Mouse (Mus musculus) limb, embryonic 12.5 days (tissue): ENCODE results near the gene Zfp81. TPM values are rescaled to one million over a fixed set of nuclear protein-coding genes. Genes with fewer than 3 reads are reported as not detected.
"Not testable (repeated sequence)": the region's sequence is repeated elsewhere in the genome, so short reads cannot be mapped to it uniquely, and the experiment has no call there.

ENCODE experiments used
- ATAC-seq: fragments of 200-750 bp; cut with Nextera tagmentation; 2 replicates; pipeline ENCODE4 v1.8.0; 2017; ENCODE audit warnings: low read depth, moderate TSS enrichment; ENCODE audit not compliant: insufficient number of reproducible peaks, insufficient read depth, low FRiP score, low TSS enrichment
- H3K27ac ChIP-seq: fragments of 300-500 bp; sonication (generic); 2 replicates; pipeline ENCODE4 v1.5.1; 2016; ENCODE audit warnings: mild to moderate bottlenecking, moderate library complexity
- H3K27me3 ChIP-seq: fragments of 300-500 bp; sonication (generic); 2 replicates; pipeline ENCODE4 v1.6.1; 2016; ENCODE audit warnings: mild to moderate bottlenecking, moderate library complexity
- H3K36me3 ChIP-seq: fragments of 300-500 bp; sonication (generic); 2 replicates; pipeline ENCODE4 v1.6.1; 2016; ENCODE audit warnings: mild to moderate bottlenecking, moderate library complexity
- H3K4me1 ChIP-seq: fragments of 300-500 bp; sonication (generic); replicated peaks from 2 replicates; pipeline ENCODE4 v1.6.1; 2016
- H3K4me2 ChIP-seq: fragments of 300-500 bp; sonication (generic); 2 replicates; pipeline ENCODE4 v1.6.1; 2016; ENCODE audit warnings: mild to moderate bottlenecking, moderate library complexity
- H3K4me3 ChIP-seq: fragments of 300-500 bp; sonication (generic); replicated peaks from 2 replicates; pipeline ENCODE4 v1.5.1; 2016; ENCODE audit warnings: mild to moderate bottlenecking
- H3K9ac ChIP-seq: fragments of 300-500 bp; sonication (generic); replicated peaks from 2 replicates; pipeline ENCODE4 v1.6.1; 2016; ENCODE audit warnings: mild to moderate bottlenecking, moderate library complexity
- H3K9me3 ChIP-seq: fragments of 300-500 bp; sonication (generic); 2 replicates; pipeline ENCODE4 v1.6.1; 2016; ENCODE audit warnings: mild to moderate bottlenecking, moderate library complexity
- WGBS: fragments of 180-500 bp; shearing (Covaris S2); methylation state at CpG from one replicate; pipeline ENCODE4 v1.1.7; 2016; 5-methylcytosine and 5-hydroxymethylcytosine counted together
- polyA plus RNA-seq: library from polyadenylated mRNA; unstranded; fragments of >200 nt; fragmentation: Nextera tagmentation; extraction: Ambion mirVana; gene quantifications from 2 replicates; pipeline ENCODE4 v1.2.1, GENCODE M21; 2016

Zfp81 gene
- 11.4 and 13.2 TPM in 2 replicates for polyA plus RNA-seq

GRCm38 (mm10) chr17:33358411-33359384 lies at the start of gene Zfp81:
Gene Zfp81 (minus strand): TSS chr17:33358878.
- Histone ChIP-seq H3K27ac (peak within 1 kb of the TSS; percentile 82), H3K4me2 (peak within 1 kb of the TSS; percentile 73), H3K9me3 (0 out of 2 replicates have a peak, but pooled peaks cover 5% of the 10 kb centered on the region), H3K36me3 (no peaks in the 10 kb centered on the region), H3K9ac (peak within 1 kb of the TSS; percentile 90), H3K27me3 (no peaks in the 10 kb centered on the region), H3K4me3 (peak within 1 kb of the TSS; percentile 91), H3K4me1 (peaks cover 2% of the 10 kb centered on the region; the same call in 1 of the 2 replicates)
- peak; percentile 100 for ATAC-seq
- WGBS: 4% methylated on average over 47 of the region's 47 CpGs

GRCm38 (mm10) chr17:33394182-33395034 lies 35.7 kb upstream of the Zfp81 start, which contains the start of gene Zfp101:
Gene Zfp101 (minus strand): TSS chr17:33394641.
- Histone ChIP-seq H3K36me3 (no peaks in the 10 kb centered on the region), H3K4me3 (peak within 1 kb of the TSS; percentile 89), H3K9me3 (peaks cover 3% of the 10 kb centered on the region; the same call in 1 of the 2 replicates), H3K4me1 (peaks cover 7% of the 10 kb centered on the region; the same call in 1 of the 2 replicates), H3K27me3 (no peaks in the 10 kb centered on the region), H3K9ac (peak within 1 kb of the TSS; percentile 74), H3K27ac (peak within 1 kb of the TSS; percentile 69), H3K4me2 (peak within 1 kb of the TSS; percentile 58)
- WGBS: under 1% methylated on average over 44 of the region's 44 CpGs
- peak; percentile 96 for ATAC-seq

GRCm38 (mm10) chr17:33392271-33392670 lies 33.6 kb upstream of the Zfp81 start:
- Histone ChIP-seq H3K4me1 (peaks cover 7% of the 10 kb centered on the region; the same call in 1 of the 2 replicates), H3K4me2 (no peak overlapping the region), H3K9me3 (peaks cover 3% of the 10 kb centered on the region; the same call in 1 of the 2 replicates), H3K27ac (no peak overlapping the region), H3K4me3 (no peak overlapping the region), H3K36me3 (no peaks in the 10 kb centered on the region), H3K27me3 (no peaks in the 10 kb centered on the region), H3K9ac (no peak overlapping the region)
- 94% methylated on average over 5 of the region's 5 CpGs for WGBS
- no peak for ATAC-seq

GRCm38 (mm10) chr17:33385705-33386104 lies 27.0 kb upstream of the Zfp81 start:
- Histone ChIP-seq H3K4me1 (no peaks in the 10 kb centered on the region), H3K27me3 (no peaks in the 10 kb centered on the region), H3K4me3 (no peak overlapping the region), H3K4me2 (no peak overlapping the region), H3K36me3 (peaks cover 50% of the 10 kb centered on the region), H3K27ac (no peak overlapping the region), H3K9ac (no peak overlapping the region), H3K9me3 (no peaks in the 10 kb centered on the region)
- ATAC-seq: no peak

GRCm38 (mm10) chr17:33372795-33373194 lies 14.1 kb upstream of the Zfp81 start:
- ATAC-seq: no peak
- 90% methylated on average over 3 of the region's 3 CpGs for WGBS
- Histone ChIP-seq H3K4me2 (no peak overlapping the region), H3K27me3 (no peaks in the 10 kb centered on the region), H3K4me3 (no peak overlapping the region), H3K4me1 (no peaks in the 10 kb centered on the region), H3K36me3 (peaks cover 6% of the 10 kb centered on the region; the same call in 1 of the 2 replicates), H3K9ac (no peak overlapping the region), H3K9me3 (no peaks in the 10 kb centered on the region), H3K27ac (no peak overlapping the region)

GRCm38 (mm10) chr17:33352981-33353380 lies 5.7 kb downstream of the Zfp81 start:
- no peak for ATAC-seq
- Histone ChIP-seq H3K27ac (no peak overlapping the region), H3K9ac (no peak overlapping the region), H3K4me1 (peaks cover 2% of the 10 kb centered on the region; the same call in 1 of the 2 replicates), H3K27me3 (no peaks in the 10 kb centered on the region), H3K9me3 (peaks cover 41% of the 10 kb centered on the region), H3K4me2 (no peak overlapping the region), H3K4me3 (no peak overlapping the region), H3K36me3 (no peaks in the 10 kb centered on the region)
- 93% methylated on average over 1 of the region's 1 CpGs for WGBS

GRCm38 (mm10) chr17:33289876-33290149 lies 68.9 kb downstream of the Zfp81 start:
- not testable (repeated sequence) for ATAC-seq, H3K4me2 ChIP-seq

GRCm38 (mm10) chr17:33289039-33289875 lies 69.4 kb downstream of the Zfp81 start, which contains the start of gene Zfp955b:
Gene Zfp955b (plus strand): TSS chr17:33289544.
- not testable (repeated sequence) for H3K4me3 ChIP-seq, H3K4me1 ChIP-seq, H3K9ac ChIP-seq, H3K9me3 ChIP-seq, H3K36me3 ChIP-seq, H3K27ac ChIP-seq, H3K27me3 ChIP-seq
- peak; percentile 94 for ATAC-seq
- no CpG with 5 or more reads among the region's 25 CpGs for WGBS
- peak within 1 kb of the TSS; percentile 37; the same call in 1 of the 2 replicates for H3K4me2 ChIP-seq

More at GRCm38 (mm10) chr17:33289876-33290149, 68.9 kb downstream of the Zfp81 start:
- not testable (repeated sequence) for H3K9ac ChIP-seq, H3K9me3 ChIP-seq, H3K4me3 ChIP-seq, H3K36me3 ChIP-seq, H3K4me1 ChIP-seq, H3K27me3 ChIP-seq, H3K27ac ChIP-seq
- WGBS: no CpG with 5 or more reads among the region's 9 CpGs
